Mouse (Mus musculus) liver, adult (tissue): ENCODE measurements around the gene Cmtm8.

ENCODE experiments used
- GATA4 ChIP-seq: IDR thresholded peaks from 2 replicates; pipeline ENCODE4 v1.6.1; 2014; ENCODE audit warnings: mild to moderate bottlenecking, low read length; ENCODE audit not compliant: insufficient replicate concordance

Gene Cmtm8

DNA sequence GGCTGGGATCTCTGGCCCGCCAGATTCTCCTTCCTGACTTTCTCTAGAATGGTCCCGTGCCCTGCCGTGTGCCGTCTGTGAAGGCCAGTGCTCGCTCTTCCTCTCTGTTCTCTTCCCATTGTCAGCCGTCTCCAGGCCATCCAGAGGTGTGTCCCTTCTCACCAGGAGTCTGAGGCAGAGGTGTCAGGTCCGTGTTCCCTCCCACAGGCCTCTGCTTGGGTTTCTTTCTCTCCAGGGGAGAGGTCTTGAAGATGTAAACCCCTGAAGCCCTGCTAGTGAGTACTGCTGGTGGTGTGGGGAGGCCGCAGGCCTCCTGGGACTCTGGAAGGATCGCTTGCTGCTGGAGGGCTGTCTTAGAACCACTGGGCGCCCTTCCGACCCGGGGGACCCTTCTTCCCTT lies 96.5 kb downstream of the Cmtm8 start:
- no peak for TF ChIP-seq GATA4

- TF ChIP-seq GATA4 = no peak
Observed at GRCm38 (mm10) chr9:114747012-114747411, 96.9 kb downstream of the Cmtm8 start.

GRCm38 (mm10) chr9:114745654-114746053 lies 98.3 kb downstream of the Cmtm8 start:
- no peak for TF ChIP-seq GATA4

GRCm38 (mm10) chr9:114745163-114745562 lies 98.8 kb downstream of the Cmtm8 start:
- TF ChIP-seq GATA4 = no peak

GRCm38 (mm10) chr9:114742731-114743130 lies 101.2 kb downstream of the Cmtm8 start:
- TF ChIP-seq GATA4 = no peak

- TF ChIP-seq GATA4 = no peak
Observed at GRCm38 (mm10) chr9:114740336-114740735, 103.6 kb downstream of the Cmtm8 start.
